Mouse (Mus musculus) thymus, postnatal 0 days (tissue): ENCODE results near the gene Hist1h4a. TPM values are rescaled to one million over a fixed set of nuclear protein-coding genes. Genes with fewer than 3 reads are reported as not detected.
"Not testable (repeated sequence)": the region's sequence is repeated elsewhere in the genome, so short reads cannot be mapped to it uniquely, and the experiment has no call there.

Source experiments
- DNase-seq: peaks from one replicate; pipeline ENCODE4 v3.0.0-alpha.2; 2015; ENCODE audit warnings: low spot score
- polyA plus RNA-seq: library from polyadenylated mRNA; unstranded; fragments of >200 nt; fragmentation: Nextera tagmentation; extraction: Ambion mirVana; gene quantifications from 2 replicates; pipeline ENCODE4 v1.2.1, GENCODE M21; 2015

Gene Hist1h4a
- polyA plus RNA-seq, 1 experiment from 2014 or later = 3.5 TPM

DNA sequence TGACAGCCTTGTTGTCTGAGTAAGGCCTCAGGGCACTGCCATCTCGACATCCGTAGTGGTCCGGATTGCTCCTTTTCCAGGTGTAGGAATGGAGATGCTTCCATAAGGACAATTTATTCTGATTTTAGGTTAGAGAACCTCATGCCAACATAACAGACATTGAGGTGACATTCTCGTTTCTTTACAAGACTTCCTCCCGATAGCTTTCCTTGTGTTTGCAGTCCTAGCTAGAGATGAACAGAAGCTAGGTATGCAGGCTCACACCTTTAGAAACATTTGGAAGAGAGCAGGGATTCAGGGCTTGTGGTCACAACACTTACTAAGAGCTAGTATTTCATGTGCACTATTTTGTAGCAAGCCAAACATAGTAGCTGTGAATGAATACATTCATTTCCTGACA lies 17.8 kb downstream of the Hist1h4a start:
- DNase-seq = peak; percentile 1

DNA sequence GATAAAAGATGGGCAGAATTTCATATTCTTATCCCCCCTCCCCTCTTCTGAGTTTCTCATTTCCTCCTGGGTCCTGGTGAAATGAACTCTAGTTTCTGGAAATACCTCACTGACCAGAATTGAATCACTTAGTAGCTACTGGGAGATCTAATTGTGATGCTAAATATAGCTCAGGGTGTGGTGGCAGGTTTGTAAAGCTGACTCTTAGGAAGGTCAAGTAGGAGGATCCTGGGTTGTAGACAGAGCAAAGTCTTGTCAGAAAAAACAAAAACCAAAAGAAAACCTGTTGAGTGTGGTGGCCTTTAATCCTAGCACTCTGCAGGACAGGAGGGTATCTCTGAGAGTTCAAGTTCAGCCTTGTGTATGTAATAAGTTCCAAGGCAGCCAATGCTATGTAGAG lies 19.0 kb downstream of the Hist1h4a start:
- DNase-seq = peak; percentile 2

DNA sequence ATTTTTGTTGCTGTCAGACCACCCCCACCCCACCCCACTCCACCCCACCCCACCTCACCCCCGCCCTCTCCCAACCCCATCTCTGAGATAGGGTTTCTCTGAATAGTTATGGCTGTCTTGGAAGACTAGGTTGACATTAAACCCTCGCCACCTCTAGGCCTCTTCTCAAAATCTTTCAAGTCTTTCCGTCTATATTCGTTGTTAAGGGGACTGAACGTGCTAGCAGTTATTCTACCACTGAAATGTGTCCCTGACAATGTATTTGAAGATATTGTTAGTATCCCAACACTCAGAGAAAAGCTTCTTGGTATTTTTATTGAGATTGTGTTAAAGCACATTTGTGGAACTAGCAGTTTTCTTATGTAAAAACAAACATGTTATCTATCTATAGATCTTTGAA lies 20.1 kb downstream of the Hist1h4a start:
- DNase-seq = peak; percentile 13

DNA sequence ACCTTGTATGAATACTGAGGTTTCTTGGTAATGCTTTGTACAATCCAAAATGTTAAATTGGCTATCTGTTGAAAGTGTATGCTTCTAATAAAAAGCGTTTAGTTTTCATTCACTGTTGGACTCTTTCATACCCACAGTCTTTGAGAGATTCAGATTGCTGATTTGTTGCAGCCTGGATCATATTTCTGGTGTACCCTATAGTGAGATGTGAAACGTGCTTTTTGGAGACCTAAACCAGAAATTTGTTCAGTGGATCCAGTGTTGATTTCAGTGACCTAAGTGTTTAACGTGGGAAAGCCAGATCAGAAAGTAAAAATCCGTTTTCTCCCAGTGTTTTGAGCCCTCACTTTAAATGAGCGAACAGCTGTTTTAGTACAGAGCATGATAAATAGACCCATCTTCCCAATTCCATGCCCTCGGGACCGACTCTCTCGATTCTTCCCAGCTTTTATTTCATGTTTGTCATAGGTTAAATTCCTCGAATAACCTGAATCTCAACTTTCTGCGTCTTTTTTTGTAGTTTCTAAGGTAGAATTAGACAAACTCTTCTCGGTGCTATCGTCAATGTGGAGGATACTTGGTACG lies 20.7 kb downstream of the Hist1h4a start:
- no peak for DNase-seq

DNA sequence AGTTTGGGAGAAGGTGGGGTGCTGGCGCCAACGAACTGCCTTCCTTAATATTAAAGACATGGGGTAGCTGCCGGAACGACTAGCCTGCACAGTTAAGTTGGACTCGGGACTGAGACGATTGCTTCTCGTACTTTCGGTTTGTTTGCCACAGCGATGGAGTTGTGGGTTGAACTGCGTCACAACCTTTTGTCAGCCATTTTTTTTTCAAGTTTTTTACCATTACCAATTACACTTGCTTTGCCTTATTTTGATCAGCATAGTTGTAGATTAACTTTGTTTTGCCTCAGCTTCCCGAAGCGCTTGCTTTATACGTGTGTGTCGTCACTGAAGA lies 21.1 kb downstream of the Hist1h4a start:
- no peak for DNase-seq

DNA sequence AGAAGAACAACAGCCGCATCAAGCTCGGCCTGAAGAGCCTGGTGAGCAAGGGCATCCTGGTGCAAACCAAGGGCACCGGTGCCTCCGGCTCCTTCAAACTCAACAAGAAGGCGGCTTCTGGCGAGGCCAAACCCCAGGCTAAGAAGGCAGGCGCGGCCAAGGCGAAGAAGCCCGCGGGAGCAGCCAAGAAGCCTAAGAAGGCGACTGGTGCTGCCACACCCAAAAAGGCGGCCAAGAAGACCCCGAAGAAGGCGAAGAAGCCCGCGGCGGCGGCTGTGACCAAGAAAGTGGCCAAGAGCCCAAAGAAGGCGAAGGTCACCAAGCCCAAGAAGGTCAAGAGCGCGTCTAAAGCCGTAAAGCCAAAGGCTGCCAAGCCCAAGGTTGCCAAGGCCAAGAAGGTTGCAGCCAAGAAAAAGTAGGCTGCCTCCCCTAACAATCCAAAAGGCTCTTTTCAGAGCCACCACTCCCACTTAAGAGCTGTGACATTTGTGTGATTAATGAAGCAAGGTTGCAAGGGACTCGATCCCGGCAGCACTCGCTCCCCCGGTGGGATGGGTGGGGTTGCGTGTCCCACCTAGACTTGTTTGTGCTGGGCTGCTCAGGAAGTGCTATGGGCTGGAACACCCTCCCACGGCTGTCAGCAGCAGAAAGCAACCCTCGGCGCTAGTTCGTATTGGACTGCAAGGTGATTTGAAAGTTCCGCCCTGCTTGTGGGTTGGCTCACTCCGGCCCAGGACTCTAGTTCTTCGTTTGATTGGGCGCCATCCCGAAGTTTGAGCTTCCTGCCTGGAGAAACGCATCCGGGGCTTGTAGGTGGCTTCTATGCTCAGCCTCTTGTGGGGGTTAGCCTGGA lies 21.7 kb downstream of the Hist1h4a start:
- peak; percentile 94 for DNase-seq

DNA sequence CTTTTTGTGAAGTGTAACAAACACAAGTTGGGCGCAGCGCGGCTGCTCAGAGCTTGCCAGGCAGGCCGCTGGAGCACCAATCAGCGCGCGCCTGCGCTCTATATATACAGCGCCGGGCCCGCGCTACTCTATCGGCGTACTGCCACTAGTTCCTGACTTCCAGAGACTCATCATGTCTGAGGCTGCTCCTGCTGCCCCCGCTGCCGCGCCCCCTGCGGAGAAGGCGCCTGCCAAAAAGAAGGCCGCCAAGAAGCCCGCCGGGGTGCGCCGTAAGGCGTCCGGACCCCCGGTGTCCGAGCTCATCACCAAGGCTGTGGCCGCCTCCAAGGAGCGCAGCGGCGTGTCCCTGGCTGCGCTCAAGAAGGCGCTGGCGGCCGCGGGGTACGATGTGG lies 22.4 kb downstream of the Hist1h4a start, which contains the start of gene Hist1h1c:
Gene Hist1h1c, plus strand, starts transcription at position 132 of the 392 bp plus-strand sequence.
- DNase-seq = peak; percentile 96

DNA sequence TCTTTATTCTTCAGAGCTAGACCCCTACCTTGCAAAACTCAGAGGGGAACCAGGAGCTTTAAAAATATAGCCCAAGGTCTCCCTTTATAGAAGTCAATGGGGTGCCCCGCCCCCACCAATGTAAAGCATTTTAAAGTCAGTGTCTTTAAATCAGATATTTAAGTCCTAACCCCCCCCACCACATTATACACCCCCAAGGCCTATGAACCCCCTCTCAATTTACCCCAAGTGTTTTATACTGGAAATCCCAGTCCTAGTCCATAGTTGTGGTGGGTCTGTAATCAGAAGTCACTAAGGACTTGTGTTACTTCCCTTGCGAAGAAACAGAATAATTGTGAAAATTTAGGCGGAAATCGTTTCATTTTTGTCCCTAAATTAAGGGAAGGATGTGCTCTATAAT lies 23.0 kb downstream of the Hist1h4a start:
- DNase-seq = peak; percentile 59

DNA sequence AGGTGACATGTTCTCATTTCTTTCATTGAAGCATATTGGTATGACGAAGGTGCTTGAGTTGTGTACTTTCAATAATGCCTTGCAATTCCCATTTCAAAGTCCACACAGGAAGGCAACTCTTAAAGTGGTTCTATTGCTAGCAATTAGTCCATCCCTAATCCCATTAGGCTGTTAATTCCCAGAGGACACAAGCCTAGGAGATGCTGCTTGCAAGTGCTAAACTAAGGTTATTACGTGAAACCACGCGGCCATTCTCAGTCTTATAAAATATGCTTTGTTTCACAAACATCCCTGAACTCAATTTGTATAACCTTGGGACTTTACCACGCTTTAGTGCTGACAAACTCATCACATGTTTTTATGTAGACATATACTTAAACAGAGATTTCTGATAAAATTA lies 23.9 kb downstream of the Hist1h4a start:
- no peak for DNase-seq

DNA sequence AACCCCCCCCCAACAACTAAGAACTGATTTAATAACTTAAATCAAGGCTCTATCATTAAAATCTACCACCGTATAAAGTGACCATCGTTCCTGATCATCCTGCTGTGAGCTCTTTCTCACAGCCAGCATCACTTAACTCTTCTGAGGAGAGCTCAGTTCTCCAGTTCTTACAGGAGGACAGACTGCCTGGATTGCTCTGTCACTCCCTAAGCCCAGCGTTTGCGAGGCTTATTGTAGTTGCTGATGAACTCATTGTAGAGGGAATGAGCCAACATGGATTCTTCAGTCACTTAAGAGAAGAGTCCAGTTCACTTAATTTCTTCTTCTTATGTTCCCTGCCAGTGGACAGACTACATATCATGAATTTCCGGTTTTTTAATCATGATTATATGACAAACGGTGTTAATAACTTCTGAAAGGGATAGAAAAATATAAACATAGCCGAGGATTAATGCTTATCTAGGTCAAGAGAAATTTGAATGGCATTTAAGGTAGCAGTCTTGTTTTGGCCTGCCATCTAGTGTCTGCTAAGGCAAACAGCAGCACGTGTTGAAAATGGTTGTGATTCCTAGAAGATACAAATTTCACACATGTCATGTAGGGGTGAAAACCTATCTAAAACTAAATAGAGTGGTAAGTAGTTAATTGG lies 28.8 kb downstream of the Hist1h4a start:
- peak; percentile 67 for DNase-seq

DNA sequence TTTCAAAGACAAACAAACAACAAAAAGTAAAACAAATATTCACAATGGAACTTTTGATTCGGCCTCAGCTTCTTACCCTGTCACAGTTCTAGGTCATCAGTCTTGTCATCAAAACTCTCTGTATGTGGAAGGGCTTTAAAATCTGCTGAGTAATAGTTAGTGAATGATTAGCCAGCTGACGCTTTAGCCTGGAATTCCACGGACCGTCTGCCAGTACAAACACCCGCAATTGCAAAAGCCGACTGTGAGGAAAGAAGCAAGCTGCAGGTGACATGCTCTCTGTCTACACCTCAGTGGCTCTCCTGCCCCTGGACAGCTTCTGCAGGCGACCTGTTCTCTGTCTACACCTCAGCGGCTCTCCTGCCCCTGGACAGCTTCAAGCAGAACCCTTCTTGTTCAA lies 30.6 kb downstream of the Hist1h4a start:
- DNase-seq = no peak

DNA sequence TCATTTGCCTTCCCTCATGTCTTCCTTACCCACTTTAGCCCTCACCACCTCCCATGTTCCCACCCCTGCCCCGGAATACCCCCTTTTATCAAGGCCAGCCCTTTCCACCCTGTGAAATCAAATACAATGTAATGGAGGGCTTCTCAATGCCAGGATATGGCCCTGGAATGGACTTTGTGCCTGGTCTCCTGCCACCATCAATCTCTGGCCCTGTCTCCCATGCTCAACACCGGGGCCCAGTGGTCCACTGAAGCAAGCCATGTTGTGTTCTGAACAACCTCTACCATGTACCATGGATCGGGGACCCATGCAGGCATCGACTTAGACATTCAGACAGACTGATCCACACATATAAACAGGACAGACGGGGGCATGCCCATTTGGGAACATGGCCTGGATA lies 31.3 kb downstream of the Hist1h4a start:
- no peak for DNase-seq

DNA sequence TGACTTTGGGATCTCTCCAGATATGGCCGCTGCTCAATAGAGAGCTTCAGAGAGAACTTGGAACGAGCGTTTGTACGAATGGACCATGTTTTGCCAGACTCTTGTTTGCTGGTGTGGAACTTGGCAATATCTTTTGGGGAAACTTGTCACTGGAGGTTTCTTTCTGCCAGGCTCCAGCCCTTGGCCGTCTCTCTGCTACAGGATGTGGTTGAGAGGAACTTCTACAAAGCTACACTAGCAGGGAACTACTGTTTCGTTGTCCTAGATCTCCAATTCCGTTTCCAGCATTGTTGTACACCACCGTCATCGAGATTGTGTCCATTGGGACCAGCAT lies 31.9 kb downstream of the Hist1h4a start:
- peak; percentile 63 for DNase-seq

DNA sequence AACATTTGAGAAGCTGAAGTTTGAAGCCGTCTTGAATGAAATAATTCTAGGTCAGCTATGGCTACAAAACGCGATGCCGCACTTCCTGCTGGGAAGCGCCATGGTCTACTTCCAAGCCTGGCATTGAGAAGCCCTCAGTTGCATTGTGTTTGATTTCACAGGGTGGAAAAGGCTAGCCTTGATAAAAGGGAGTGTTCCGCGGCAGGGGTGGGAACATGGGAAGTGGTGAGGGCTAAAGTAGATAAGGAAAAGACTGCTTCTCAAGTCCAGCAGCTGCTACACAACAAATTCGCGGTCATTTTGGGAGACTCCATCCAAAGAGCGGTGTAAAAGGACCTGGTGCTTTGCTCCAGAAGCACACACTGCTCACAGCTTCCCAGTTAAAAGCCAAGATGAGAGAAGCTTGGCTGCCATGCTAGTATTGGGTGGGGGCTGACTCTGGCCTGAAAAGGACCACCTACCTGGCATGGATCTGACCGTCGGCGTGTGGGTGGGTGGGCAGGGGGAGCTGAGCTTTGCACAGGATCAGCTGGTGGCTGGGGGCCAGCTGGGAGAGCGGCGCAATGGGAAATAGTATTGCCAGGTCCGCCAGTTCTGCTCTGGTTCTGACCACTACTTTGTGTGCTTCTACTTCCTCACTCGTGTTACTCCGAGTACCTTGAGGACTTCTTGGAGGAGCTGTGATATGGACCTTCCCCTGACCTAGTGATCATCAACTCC lies 32.4 kb downstream of the Hist1h4a start:
- DNase-seq = no peak

DNA sequence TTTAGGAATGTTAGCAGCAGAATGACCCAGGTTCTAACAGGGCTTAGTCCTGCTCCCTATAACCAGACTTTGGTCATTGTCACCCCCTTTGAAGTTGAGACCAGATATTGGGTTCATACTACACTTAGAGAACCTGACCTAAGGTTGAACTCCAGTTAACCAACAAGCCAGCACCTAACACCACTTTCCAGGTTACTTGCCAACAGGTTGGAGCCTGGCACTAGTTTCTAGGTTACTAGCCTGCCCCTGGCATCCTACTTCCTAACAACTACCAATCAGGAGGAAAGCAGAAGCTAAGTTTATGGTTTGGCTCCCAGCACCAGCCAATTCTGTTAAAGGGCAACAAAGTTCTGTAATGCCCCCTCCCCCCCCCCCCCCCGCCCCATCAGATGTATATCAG lies 35.8 kb downstream of the Hist1h4a start:
- no peak for DNase-seq

DNA sequence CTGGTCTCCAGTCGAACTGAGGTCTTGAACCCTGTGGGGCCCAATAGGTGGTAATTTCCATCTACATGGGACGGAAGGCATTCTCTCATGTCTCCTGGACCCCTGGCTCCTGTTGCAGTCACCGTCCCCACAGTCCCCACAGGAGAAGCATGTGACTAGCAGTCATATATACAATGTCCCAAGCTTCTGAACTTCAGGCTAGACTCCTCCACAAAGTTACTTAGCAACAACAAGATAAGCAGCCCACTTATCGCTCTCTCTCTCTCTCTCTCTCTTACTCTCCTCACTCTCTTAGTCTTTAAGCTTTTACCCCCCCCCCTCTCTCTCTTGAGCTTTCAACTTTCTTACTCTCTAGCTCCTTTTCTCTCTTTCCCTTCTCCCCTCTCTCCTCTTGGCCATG lies 36.8 kb downstream of the Hist1h4a start:
- DNase-seq = no peak

DNA sequence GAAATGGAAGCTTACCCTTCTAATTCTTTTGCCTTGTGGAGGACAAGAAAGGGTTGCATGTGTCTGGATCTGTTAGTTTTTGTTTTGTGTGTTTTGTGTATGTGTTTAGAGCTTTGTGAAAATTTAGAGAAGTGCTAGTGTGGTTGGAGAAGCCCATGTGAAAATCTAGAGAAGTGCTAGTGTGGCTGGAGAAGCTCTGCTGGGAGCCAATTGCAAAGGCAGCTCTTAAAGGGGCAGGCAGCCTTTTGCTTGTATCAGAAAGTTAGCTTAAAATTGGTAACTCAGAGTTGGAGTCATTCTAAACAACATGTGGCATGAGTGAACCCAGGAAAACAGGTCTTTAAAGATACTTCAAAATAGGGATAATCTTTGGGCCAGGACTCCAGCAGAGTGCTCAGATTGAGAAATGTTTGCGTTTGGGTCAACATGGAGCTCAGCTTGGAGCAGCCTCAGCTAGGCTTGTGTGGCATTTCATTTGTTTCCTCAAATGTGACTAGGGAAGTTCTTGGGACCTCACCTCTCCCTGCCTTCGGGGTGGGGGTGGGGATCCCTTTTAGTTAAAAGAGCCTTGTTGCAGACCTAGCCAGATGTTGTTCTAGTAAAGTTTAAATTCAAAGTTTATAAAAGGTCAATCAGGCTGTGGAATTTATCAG lies 43.3 kb downstream of the Hist1h4a start:
- not testable (repeated sequence) for DNase-seq

DNA sequence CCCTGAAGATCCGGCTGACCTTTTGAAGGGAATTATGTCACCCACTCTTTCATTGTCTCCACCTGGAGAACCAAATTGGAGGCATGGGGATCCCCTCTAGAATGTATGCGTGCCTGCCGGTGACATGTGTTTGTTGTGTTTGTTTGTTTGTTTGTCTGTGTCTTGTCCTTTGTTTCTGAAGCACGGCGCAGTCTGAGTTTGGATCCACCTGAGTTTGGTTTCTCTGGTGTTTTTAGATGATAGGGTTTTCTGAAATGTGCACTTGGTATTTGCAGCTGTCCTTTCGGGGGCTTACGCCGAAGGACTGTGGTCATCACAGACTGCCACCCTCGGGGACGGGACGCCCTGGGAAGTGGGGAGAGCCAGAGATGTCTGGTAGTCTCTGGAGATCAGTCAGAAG lies 43.9 kb downstream of the Hist1h4a start:
- DNase-seq = no peak

DNA sequence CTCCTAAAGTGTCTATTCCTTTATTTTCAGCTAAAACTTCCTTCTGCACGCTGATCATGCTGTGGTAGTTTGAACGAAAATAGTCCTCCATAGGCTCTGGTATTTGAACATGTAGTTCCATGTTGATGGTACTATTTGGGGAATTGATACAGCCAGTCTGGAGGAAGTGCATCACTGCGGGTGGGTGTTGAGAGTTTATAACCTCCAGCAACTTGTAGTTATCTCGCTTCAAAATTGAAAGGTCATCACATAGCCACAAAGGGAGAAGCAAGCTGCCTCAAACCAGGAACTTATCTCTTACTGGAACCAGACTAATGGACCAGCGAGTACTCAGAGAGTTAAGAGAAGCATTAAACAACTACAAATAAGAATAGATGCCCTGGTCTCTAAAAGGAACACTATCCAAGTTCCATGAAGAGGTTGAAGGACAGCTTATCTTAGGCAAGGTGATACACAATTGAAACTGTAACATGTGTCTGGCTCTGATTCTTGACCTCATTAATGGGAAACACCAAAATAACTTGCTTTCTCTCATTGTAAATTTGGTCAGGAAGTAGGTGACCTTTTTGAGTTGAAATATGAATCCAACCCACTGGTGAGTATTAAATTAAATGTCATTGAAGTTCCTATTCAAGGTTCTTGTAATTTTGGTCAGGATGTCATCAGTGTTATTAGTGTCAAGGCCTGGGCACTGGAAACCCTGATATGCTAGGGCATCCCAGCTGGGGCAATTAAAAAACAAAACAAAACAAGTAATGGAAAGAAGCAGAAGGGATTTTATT lies 44.6 kb downstream of the Hist1h4a start:
- no peak for DNase-seq
